7 mouse cellular contexts compared by ENCODE assay signal in the genomic region with DNA sequence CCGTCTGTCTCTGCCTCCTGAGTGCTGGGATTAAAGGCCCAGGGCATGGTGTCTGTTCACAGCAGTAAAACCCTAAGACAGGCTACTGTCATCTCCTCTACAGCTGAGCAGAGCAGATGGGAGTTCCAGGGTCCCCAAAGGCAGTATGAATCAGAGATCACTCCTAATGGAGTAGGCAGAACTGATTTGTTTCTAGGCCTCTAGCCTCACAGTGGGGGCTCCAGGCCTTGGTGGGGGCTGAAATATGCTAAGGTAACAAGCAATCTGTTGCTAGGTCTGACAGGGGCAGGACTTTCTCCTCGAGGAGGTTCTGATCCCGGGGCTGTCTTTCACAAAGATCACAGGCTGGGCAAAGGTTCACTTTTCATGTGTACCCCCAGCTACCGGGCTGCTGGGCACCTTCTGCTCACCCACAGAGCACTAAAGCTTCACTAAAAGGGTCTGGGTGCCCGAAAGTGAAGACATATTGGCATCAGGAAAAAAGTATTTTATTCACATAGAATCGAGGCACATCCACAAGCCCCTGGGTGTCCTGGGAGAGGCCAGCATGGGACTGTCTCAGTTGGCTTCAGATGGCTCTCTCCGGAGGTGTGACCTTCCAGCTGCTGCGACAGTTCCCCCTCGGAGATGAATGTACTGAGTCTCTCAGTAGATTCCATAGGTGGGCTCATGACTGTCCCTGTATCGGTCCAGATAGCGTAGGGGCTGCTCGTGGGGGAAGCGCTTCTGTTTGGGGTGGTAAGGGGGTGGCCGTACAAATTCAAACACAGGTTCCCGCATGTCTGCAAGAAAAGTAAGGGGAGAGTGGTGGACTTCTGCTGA. TPM values are rescaled to one million over a fixed set of nuclear protein-coding genes. Genes with fewer than 3 reads are reported as not detected.
DNase-seq lines count a peak whose midpoint lies in the region; ATAC-seq and TF ChIP-seq lines count a peak whose summit lies in the region.

No protein-coding gene starts in this region.

- DNase-seq in lung, postnatal 14 days, result no peak
- DNase-seq in forebrain, embryonic 11.5 days (ENCODE audit: low spot score), result no peak
- DNase-seq in limb, embryonic 14.5 days (ENCODE audit: low spot score), result no peak
- no peak for DNase-seq in embryo, embryonic 10.5 days (ENCODE audit: low spot score)
- no peak for DNase-seq in thymus, postnatal 36 days

- peak overlapping the region; percentile 61 for H3K4me2 ChIP-seq in lung, embryonic 16.5 days (ENCODE audit: low read depth, low read length)
- peak overlapping the region; percentile 81 for H3K4me2 ChIP-seq in forebrain, embryonic 11.5 days (ENCODE audit: low read depth, low read length, severe bottlenecking)
- H3K4me2 ChIP-seq in limb, embryonic 14.5 days (replicated peaks; ENCODE audit: low read depth, low read length, severe bottlenecking), result peak overlapping the region; percentile 70
- H3K4me2 ChIP-seq in stomach, embryonic 15.5 days, result peak overlapping the region; percentile 82

- no peak for ATAC-seq in lung, embryonic 16.5 days (ENCODE audit: low read depth)
- no peak for ATAC-seq in forebrain, embryonic 11.5 days (replicated peaks; ENCODE audit: low FRiP score)
- no peak for ATAC-seq in limb, embryonic 14.5 days (ENCODE audit: low FRiP score, low read depth)
- no peak for ATAC-seq in stomach, embryonic 15.5 days (ENCODE audit: insufficient read depth, low FRiP score, low read depth)

- peak overlapping the region; percentile 79 for H3K9ac ChIP-seq in lung, embryonic 16.5 days (ENCODE audit: low read length)
- H3K9ac ChIP-seq in forebrain, embryonic 11.5 days (ENCODE audit: low read length), result no peak overlapping the region; the same call in 1 of the 2 replicates
- peak overlapping the region; percentile 77 for H3K9ac ChIP-seq in limb, embryonic 14.5 days (ENCODE audit: low read depth, low read length, severe bottlenecking)
- peak overlapping the region; percentile 6; the same call in 1 of the 2 replicates for H3K9ac ChIP-seq in stomach, embryonic 15.5 days

- H3K27ac ChIP-seq in lung, embryonic 16.5 days (ENCODE audit: low read length), result peak overlapping the region; percentile 96
- no peak overlapping the region; the same call in 1 of the 2 replicates for H3K27ac ChIP-seq in forebrain, embryonic 11.5 days (ENCODE audit: low read depth, low read length)
- peak overlapping the region; percentile 89; the same call in 1 of the 2 replicates for H3K27ac ChIP-seq in limb, embryonic 14.5 days (replicated peaks; ENCODE audit: low read depth, low read length)
- peak overlapping the region; percentile 96 for H3K27ac ChIP-seq in stomach, embryonic 15.5 days

- peak overlapping the region; percentile 66 for H3K4me3 ChIP-seq in lung, embryonic 16.5 days (ENCODE audit: low read length)
- no peak overlapping the region; the same call in 1 of the 2 replicates for H3K4me3 ChIP-seq in forebrain, embryonic 11.5 days (ENCODE audit: low read depth, low read length)
- peak overlapping the region; percentile 58 for H3K4me3 ChIP-seq in limb, embryonic 14.5 days (replicated peaks; ENCODE audit: low read length)
- H3K4me3 ChIP-seq in stomach, embryonic 15.5 days (replicated peaks), result peak overlapping the region; percentile 62

- WGBS in lung, embryonic 16.5 days, result 75% methylated on average over 15 of the region's 15 CpGs
- 85% methylated on average over 15 of the region's 15 CpGs for WGBS in forebrain, embryonic 11.5 days
- WGBS in limb, embryonic 14.5 days, result 84% methylated on average over 15 of the region's 15 CpGs
- WGBS in stomach, embryonic 15.5 days, result 75% methylated on average over 15 of the region's 15 CpGs

- TF ChIP-seq POLR2A in limb, embryonic 14.5 days (IDR thresholded peaks at IDR 0.05; ENCODE audit: borderline replicate concordance, extremely low read depth, insufficient read depth, insufficient read length), result no peak

- H3K27me3 ChIP-seq in lung, embryonic 16.5 days (ENCODE audit: control insufficient read depth, insufficient read depth, low read depth, low read length), result no peaks in the 10 kb centered on the region
- no peaks in the 10 kb centered on the region for H3K27me3 ChIP-seq in forebrain, embryonic 11.5 days (ENCODE audit: control insufficient read depth, insufficient read depth, low read length)
- no peaks in the 10 kb centered on the region for H3K27me3 ChIP-seq in limb, embryonic 14.5 days (ENCODE audit: control insufficient read depth, insufficient read depth, low read length)
- no peaks in the 10 kb centered on the region for H3K27me3 ChIP-seq in stomach, embryonic 15.5 days (replicated peaks)

- no peaks in the 10 kb centered on the region for H3K9me3 ChIP-seq in lung, embryonic 16.5 days (ENCODE audit: control insufficient read depth, low read length)
- no peaks in the 10 kb centered on the region for H3K9me3 ChIP-seq in forebrain, embryonic 11.5 days (ENCODE audit: control insufficient read depth, low read length)
- no peaks in the 10 kb centered on the region for H3K9me3 ChIP-seq in limb, embryonic 14.5 days (ENCODE audit: control insufficient read depth, low read length)
- no peaks in the 10 kb centered on the region for H3K9me3 ChIP-seq in stomach, embryonic 15.5 days

- H3K36me3 ChIP-seq in lung, embryonic 16.5 days (ENCODE audit: control insufficient read depth, insufficient read depth, low read length), result peaks cover 11% of the 10 kb centered on the region
- peaks cover 4% of the 10 kb centered on the region; the same call in 1 of the 2 replicates for H3K36me3 ChIP-seq in forebrain, embryonic 11.5 days (ENCODE audit: control insufficient read depth, insufficient read depth, low read length)
- peaks cover 32% of the 10 kb centered on the region for H3K36me3 ChIP-seq in limb, embryonic 14.5 days (ENCODE audit: control insufficient read depth, insufficient read depth, low read length)
- peaks cover 16% of the 10 kb centered on the region; the same call in 1 of the 2 replicates for H3K36me3 ChIP-seq in stomach, embryonic 15.5 days

- H3K4me1 ChIP-seq in lung, embryonic 16.5 days (replicated peaks; ENCODE audit: control insufficient read depth, insufficient read depth, low read length), result peaks cover 25% of the 10 kb centered on the region
- peaks cover 3% of the 10 kb centered on the region; the same call in 1 of the 2 replicates for H3K4me1 ChIP-seq in forebrain, embryonic 11.5 days (replicated peaks; ENCODE audit: control insufficient read depth, insufficient read depth, low read length)
- peaks cover 22% of the 10 kb centered on the region for H3K4me1 ChIP-seq in limb, embryonic 14.5 days (ENCODE audit: control insufficient read depth, insufficient read depth, low read length)
- H3K4me1 ChIP-seq in stomach, embryonic 15.5 days, result peaks cover 33% of the 10 kb centered on the region

RNA-seq across cellular contexts. Expression of gene Trim65, which starts 0.6 kb away (rescaled TPM):
- polyA plus RNA-seq in lung, embryonic 16.5 days (2015; fragmentation: Nextera tagmentation; extraction: Ambion mirVana), result 5.1 and 6.4 TPM in 2 replicates
- polyA plus RNA-seq in forebrain, embryonic 11.5 days (2014; fragmentation: Nextera tagmentation; extraction: Ambion mirVana), result 1.8 and 1.9 TPM in 2 replicates
- 4.9 and 6.2 TPM in 2 replicates for polyA plus RNA-seq in limb, embryonic 14.5 days (2012; rRNA removed)
- 3.1 and 4.1 TPM in 2 replicates for polyA plus RNA-seq in limb, embryonic 14.5 days (2014; fragmentation: Nextera tagmentation; extraction: Ambion mirVana)
- 5.7 and 6.5 TPM in 2 replicates for polyA plus RNA-seq in stomach, embryonic 15.5 days (2015; fragmentation: Nextera tagmentation; extraction: Ambion mirVana)

RNA-seq across cellular contexts. Expression of gene Trim47, which starts 4.5 kb away (rescaled TPM):
- polyA plus RNA-seq in lung, embryonic 16.5 days (2015; fragmentation: Nextera tagmentation; extraction: Ambion mirVana), result 20.4 and 24.8 TPM in 2 replicates
- polyA plus RNA-seq in forebrain, embryonic 11.5 days (2014; fragmentation: Nextera tagmentation; extraction: Ambion mirVana), result 3.4 and 3.8 TPM in 2 replicates
- 25.5 and 35.2 TPM in 2 replicates for polyA plus RNA-seq in limb, embryonic 14.5 days (2012; rRNA removed)
- polyA plus RNA-seq in limb, embryonic 14.5 days (2014; fragmentation: Nextera tagmentation; extraction: Ambion mirVana), result 25.1 and 28.5 TPM in 2 replicates
- 27.6 and 30.9 TPM in 2 replicates for polyA plus RNA-seq in stomach, embryonic 15.5 days (2015; fragmentation: Nextera tagmentation; extraction: Ambion mirVana)

RNA-seq across cellular contexts. Expression of gene Mrpl38, which starts 7.1 kb away (rescaled TPM):
- 79.3 and 80.6 TPM in 2 replicates for polyA plus RNA-seq in lung, embryonic 16.5 days (2015; fragmentation: Nextera tagmentation; extraction: Ambion mirVana)
- 98.0 and 109 TPM in 2 replicates for polyA plus RNA-seq in forebrain, embryonic 11.5 days (2014; fragmentation: Nextera tagmentation; extraction: Ambion mirVana)
- 52.6 and 56.4 TPM in 2 replicates for polyA plus RNA-seq in limb, embryonic 14.5 days (2012; rRNA removed)
- polyA plus RNA-seq in limb, embryonic 14.5 days (2014; fragmentation: Nextera tagmentation; extraction: Ambion mirVana), result 85.8 and 86.5 TPM in 2 replicates
- polyA plus RNA-seq in stomach, embryonic 15.5 days (2015; fragmentation: Nextera tagmentation; extraction: Ambion mirVana), result 94.8 and 102 TPM in 2 replicates

RNA-seq across cellular contexts. Expression of gene Fbf1, which starts 36.4 kb away (rescaled TPM):
- polyA plus RNA-seq in lung, embryonic 16.5 days (2015; fragmentation: Nextera tagmentation; extraction: Ambion mirVana), result 36.1 and 37.3 TPM in 2 replicates
- 52.8 and 60.3 TPM in 2 replicates for polyA plus RNA-seq in forebrain, embryonic 11.5 days (2014; fragmentation: Nextera tagmentation; extraction: Ambion mirVana)
- polyA plus RNA-seq in limb, embryonic 14.5 days (2012; rRNA removed), result 77.7 and 82.6 TPM in 2 replicates
- polyA plus RNA-seq in limb, embryonic 14.5 days (2014; fragmentation: Nextera tagmentation; extraction: Ambion mirVana), result 26.4 and 34.8 TPM in 2 replicates
- 26.8 and 31.8 TPM in 2 replicates for polyA plus RNA-seq in stomach, embryonic 15.5 days (2015; fragmentation: Nextera tagmentation; extraction: Ambion mirVana)

RNA-seq across cellular contexts. Expression of gene Wbp2, which starts 44.8 kb away (rescaled TPM):
- 95.4 and 98.9 TPM in 2 replicates for polyA plus RNA-seq in lung, embryonic 16.5 days (2015; fragmentation: Nextera tagmentation; extraction: Ambion mirVana)
- 100.0 and 111 TPM in 2 replicates for polyA plus RNA-seq in forebrain, embryonic 11.5 days (2014; fragmentation: Nextera tagmentation; extraction: Ambion mirVana)
- 58.6 and 76.2 TPM in 2 replicates for polyA plus RNA-seq in limb, embryonic 14.5 days (2012; rRNA removed)
- 56.8 and 57.7 TPM in 2 replicates for polyA plus RNA-seq in limb, embryonic 14.5 days (2014; fragmentation: Nextera tagmentation; extraction: Ambion mirVana)
- 70.4 and 77.6 TPM in 2 replicates for polyA plus RNA-seq in stomach, embryonic 15.5 days (2015; fragmentation: Nextera tagmentation; extraction: Ambion mirVana)
